Mouse (Mus musculus) liver, embryonic 16.5 days (tissue): Measurements from ENCODE around the gene Clba1. TPM values are rescaled to one million over a fixed set of nuclear protein-coding genes. Genes with fewer than 3 reads are reported as not detected.

ENCODE experiments used
- ATAC-seq: fragments of 200-750 bp; cut with Nextera tagmentation; 2 replicates; pipeline ENCODE4 v1.8.0; 2017; ENCODE audit warnings: low read depth, mild to moderate bottlenecking, moderate number of reproducible peaks, moderate library complexity
- H3K27ac ChIP-seq: fragments of 300-500 bp; sonication (generic); 2 replicates; pipeline ENCODE4 v1.5.1; 2014; ENCODE audit warnings: mild to moderate bottlenecking, low read length
- H3K27me3 ChIP-seq: fragments of 300-500 bp; sonication (generic); 2 replicates; pipeline ENCODE4 v1.6.1; 2014; ENCODE audit warnings: low read depth, low read length, mixed read lengths; ENCODE audit not compliant: control insufficient read depth, insufficient read depth
- H3K36me3 ChIP-seq: fragments of 300-500 bp; sonication (generic); 2 replicates; pipeline ENCODE4 v1.6.1; 2014; ENCODE audit warnings: mild to moderate bottlenecking; ENCODE audit not compliant: control insufficient read depth, insufficient read depth
- H3K4me1 ChIP-seq: fragments of 300-500 bp; sonication (generic); 2 replicates; pipeline ENCODE4 v1.6.1; 2014; ENCODE audit warnings: low read depth, low read length, mixed read lengths; ENCODE audit not compliant: control insufficient read depth
- H3K4me2 ChIP-seq: fragments of 300-500 bp; sonication (generic); 2 replicates; pipeline ENCODE4 v1.6.1; 2014; ENCODE audit warnings: low read depth, low read length, mixed read lengths
- H3K4me3 ChIP-seq: fragments of 300-500 bp; sonication (generic); 2 replicates; pipeline ENCODE4 v1.5.1; 2014; ENCODE audit warnings: low read depth, mild to moderate bottlenecking, low read length
- H3K9ac ChIP-seq: fragments of 300-500 bp; sonication (generic); 2 replicates; pipeline ENCODE4 v1.6.1; 2014; ENCODE audit warnings: low read depth, low read length
- H3K9me3 ChIP-seq: fragments of 300-500 bp; sonication (generic); replicated peaks from 2 replicates; pipeline ENCODE4 v1.6.1; 2016; ENCODE audit warnings: low read length; ENCODE audit not compliant: control insufficient read depth
- WGBS: fragments of 180-500 bp; shearing (Covaris S2); extraction: QIAGEN DNeasy Blood & Tissue Kit; methylation state at CpG from one replicate; pipeline ENCODE4 v1.1.7; 2014; ENCODE audit not compliant: insufficient replicate concordance; 5-methylcytosine and 5-hydroxymethylcytosine counted together
- polyA plus RNA-seq: library from polyadenylated mRNA; unstranded; fragments of >200 nt; fragmentation: Nextera tagmentation; extraction: Ambion mirVana; gene quantifications from 2 replicates; pipeline ENCODE4 v1.2.1, GENCODE M21; 2015

The Clba1 gene
- polyA plus RNA-seq, 1 experiment from 2014 or later: 0.34 TPM

DNA sequence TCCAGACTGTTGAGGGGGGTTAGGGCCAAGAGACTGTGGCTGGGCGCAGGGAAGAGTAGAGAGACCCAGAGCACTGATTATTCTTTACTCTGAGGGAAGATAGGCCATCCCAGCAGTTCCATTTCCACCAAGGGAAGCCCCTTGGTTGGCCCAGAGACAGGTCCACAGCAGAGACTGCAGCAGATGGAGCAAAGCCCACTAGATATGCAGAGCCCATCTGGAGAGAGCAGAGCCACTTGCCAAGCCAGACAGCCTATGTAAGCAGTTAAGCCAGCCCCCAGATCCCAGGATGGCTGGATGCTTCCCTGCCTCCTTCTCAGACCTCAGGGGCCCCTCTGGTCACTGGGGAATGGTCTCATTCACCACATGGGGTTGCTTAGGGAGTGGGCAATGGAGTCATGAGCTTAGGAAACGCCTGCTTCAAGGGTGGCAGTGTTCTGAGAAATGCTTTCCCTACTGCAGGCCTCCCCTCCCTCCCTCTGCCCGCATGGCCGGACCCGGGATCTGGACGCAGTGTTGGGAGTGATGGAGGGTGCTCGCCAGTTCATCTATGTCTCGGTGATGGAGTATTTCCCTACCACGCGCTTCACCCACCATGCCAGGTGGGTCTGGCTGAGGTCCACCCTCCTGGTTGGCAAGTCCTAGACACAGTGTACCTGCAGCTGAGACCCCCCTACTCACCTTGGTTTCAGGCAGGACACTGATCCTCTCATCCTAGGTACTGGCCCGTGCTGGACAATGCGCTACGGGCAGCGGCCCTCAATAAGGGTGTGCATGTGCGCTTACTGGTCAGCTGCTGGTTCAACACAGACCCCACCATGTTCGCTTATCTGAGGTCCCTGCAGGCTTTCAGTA, 41.5 kb upstream of the Clba1 start:
- H3K36me3 ChIP-seq: no peaks in the 10 kb centered on the region
- no peaks in the 10 kb centered on the region for H3K9me3 ChIP-seq
- H3K27me3 ChIP-seq: no peaks in the 10 kb centered on the region
- H3K4me1 ChIP-seq: no peaks in the 10 kb centered on the region
- H3K4me2 ChIP-seq: no peak overlapping the region
- H3K9ac ChIP-seq: no peak overlapping the region
- no peak for ATAC-seq
- no peak overlapping the region for H3K27ac ChIP-seq
- 79% methylated on average over 16 of the region's 16 CpGs for WGBS
- no peak overlapping the region for H3K4me3 ChIP-seq

DNA sequence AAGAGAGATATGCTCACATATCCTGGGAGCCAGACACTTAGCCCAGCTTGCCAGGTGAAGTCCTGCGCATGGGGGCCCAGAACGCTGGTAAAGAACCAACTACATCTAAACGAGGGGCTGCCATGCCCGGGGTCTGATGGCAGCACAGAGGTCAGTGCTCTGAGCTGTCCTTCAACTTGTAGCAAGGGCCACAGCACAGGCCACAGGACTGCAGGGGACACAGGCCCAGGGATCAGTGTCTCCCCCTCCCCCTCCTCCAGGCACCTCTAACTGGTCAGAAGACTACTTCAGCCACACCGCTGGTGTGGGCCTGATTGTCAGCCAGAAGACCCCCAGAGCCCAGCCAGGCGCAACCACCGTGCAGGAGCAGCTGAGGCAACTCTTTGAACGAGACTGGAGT, 40.6 kb upstream of the Clba1 start:
- no peak for ATAC-seq
- Histone ChIP-seq H3K9ac (no peak overlapping the region), H3K9me3 (no peaks in the 10 kb centered on the region), H3K36me3 (no peaks in the 10 kb centered on the region), H3K27ac (no peak overlapping the region), H3K4me1 (no peaks in the 10 kb centered on the region), H3K4me3 (no peak overlapping the region), H3K27me3 (no peaks in the 10 kb centered on the region), H3K4me2 (no peak overlapping the region)
- WGBS: 72% methylated on average over 8 of the region's 8 CpGs

DNA sequence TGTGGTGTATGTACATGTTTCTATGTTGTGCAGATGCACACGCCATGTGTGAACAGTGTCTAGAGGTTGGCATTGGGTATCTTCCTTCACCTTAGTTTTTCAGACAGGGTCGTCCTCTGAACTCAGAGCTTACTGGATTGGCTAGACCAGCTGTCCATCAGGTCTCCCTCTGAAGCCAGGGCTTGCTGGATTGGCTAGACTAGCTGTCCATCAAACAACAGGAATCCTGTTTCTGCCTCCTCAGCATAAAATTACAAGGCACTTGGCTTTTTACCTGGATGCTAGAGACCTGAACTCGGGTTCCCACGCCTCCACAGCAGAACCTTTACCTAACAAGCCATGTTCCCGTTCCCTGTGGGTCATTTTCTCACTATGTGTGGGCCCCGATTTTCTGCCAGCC, 39.7 kb upstream of the Clba1 start:
- no peaks in the 10 kb centered on the region for H3K27me3 ChIP-seq

DNA sequence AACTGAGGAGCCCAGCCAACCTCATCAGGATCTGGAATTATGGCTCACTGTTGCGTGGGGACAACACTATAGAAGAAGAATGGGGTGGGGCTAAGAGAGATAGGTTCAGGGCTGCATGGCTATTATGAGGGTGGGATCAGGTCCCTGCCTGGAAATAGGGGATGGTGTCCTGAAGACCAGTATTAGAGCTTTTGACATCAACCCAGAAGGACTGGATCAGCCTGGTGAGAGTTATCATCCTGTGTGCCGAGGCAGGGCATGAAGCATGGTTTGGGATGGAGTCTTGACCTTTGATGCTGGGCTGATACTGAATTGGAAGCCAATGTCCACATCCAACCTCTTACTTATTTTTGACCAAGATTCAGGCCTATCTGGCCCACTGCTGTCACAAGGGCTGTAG, 39.0 kb upstream of the Clba1 start:
- Histone ChIP-seq H3K4me3 (no peak overlapping the region), H3K36me3 (no peaks in the 10 kb centered on the region), H3K9ac (no peak overlapping the region), H3K4me1 (no peaks in the 10 kb centered on the region), H3K27me3 (no peaks in the 10 kb centered on the region), H3K4me2 (no peak overlapping the region), H3K27ac (no peak overlapping the region), H3K9me3 (no peaks in the 10 kb centered on the region)
- whole genome bisulfite sequencing: 66% methylated on average over 2 of the region's 2 CpGs
- no peak for ATAC-seq

More for the DNA sequence above, 39.7 kb upstream of the Clba1 start:
- Histone ChIP-seq H3K9me3 (no peaks in the 10 kb centered on the region), H3K27ac (no peak overlapping the region), H3K4me2 (no peak overlapping the region), H3K4me3 (no peak overlapping the region), H3K36me3 (no peaks in the 10 kb centered on the region), H3K4me1 (no peaks in the 10 kb centered on the region), H3K9ac (no peak overlapping the region)
- no peak for ATAC-seq
- 48% methylated on average over 6 of the region's 6 CpGs for WGBS

DNA sequence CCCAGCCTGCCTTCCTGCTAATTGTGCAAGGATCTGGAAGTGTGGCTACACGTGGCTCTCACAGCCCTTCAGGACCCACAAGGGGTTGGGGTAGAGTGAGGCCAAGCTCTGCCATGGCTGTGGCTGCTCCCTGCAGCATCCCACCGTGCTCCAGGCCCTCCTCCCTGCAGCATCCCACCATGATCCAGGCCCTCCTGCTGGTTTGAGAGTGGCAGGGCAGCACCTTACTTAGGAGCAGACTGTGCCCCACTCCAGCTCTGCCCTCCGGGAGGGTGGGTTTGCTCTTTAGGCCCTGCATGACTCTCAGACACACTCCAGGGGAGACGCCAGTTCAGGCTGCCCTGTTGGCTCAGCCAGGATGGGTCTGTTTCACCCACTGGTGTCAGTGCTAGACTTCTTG, 38.3 kb upstream of the Clba1 start:
- WGBS: 54% methylated on average over 4 of the region's 4 CpGs

DNA sequence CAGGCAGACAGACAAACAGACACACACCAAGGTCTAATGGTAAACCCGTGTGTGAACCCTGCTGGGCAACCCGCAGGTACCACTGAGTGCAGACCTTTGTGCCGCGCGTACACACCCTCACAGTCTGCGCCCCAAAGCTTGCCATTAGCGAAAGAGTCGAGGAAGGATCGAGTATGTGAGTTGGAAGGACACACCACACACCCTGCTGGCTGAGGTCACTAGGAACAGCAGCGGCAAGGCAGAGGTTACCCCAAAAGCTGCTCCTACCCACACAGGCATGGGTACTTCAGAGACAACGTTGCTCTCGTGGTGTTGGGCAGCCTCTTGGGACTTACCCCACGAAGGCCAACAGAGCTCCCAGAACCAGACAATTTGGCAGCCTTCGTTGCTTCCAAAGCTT, 36.4 kb upstream of the Clba1 start:
- no peak overlapping the region for H3K4me2 ChIP-seq
- no peak for ATAC-seq
- no peak overlapping the region for H3K4me3 ChIP-seq
- H3K36me3 ChIP-seq: no peaks in the 10 kb centered on the region
- no peak overlapping the region for H3K9ac ChIP-seq
- WGBS: 77% methylated on average over 14 of the region's 14 CpGs
- H3K27me3 ChIP-seq: no peaks in the 10 kb centered on the region
- H3K4me1 ChIP-seq: no peaks in the 10 kb centered on the region
- peaks cover 4% of the 10 kb centered on the region for H3K9me3 ChIP-seq
- H3K27ac ChIP-seq: no peak overlapping the region

More for the DNA sequence above, 38.3 kb upstream of the Clba1 start:
- Histone ChIP-seq H3K27me3 (no peaks in the 10 kb centered on the region), H3K4me3 (no peak overlapping the region), H3K9me3 (peaks cover 2% of the 10 kb centered on the region), H3K9ac (no peak overlapping the region), H3K4me2 (no peak overlapping the region), H3K27ac (no peak overlapping the region), H3K36me3 (no peaks in the 10 kb centered on the region), H3K4me1 (no peaks in the 10 kb centered on the region)
- no peak for ATAC-seq

DNA sequence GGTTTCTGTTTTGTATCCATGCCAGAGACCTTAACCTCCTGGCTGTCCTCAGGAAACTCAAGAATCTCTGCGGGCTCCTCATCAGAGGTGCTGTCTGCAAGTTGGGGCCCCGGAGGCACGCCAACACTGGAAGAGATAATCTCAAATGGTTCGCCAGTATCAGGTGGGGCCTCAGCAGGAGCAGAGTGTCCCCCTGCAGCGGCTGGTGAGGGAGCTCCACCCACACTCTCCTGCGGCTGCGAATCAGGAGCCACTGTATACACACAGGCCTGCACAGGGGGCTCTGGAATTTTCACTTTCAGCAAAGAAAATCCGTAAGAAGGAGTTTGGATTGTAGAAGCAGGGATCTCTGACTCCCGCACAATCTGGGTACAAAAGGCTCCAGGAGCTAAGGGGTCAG, 35.4 kb upstream of the Clba1 start:
- H3K9ac ChIP-seq: no peak overlapping the region
- no peak overlapping the region for H3K4me3 ChIP-seq
- no peaks in the 10 kb centered on the region for H3K4me1 ChIP-seq
- H3K36me3 ChIP-seq: no peaks in the 10 kb centered on the region
- no peaks in the 10 kb centered on the region for H3K27me3 ChIP-seq
- WGBS: 40% methylated on average over 9 of the region's 9 CpGs
- no peak overlapping the region for H3K27ac ChIP-seq
- H3K4me2 ChIP-seq: no peak overlapping the region
- ATAC-seq: no peak
- H3K9me3 ChIP-seq: peaks cover 4% of the 10 kb centered on the region

DNA sequence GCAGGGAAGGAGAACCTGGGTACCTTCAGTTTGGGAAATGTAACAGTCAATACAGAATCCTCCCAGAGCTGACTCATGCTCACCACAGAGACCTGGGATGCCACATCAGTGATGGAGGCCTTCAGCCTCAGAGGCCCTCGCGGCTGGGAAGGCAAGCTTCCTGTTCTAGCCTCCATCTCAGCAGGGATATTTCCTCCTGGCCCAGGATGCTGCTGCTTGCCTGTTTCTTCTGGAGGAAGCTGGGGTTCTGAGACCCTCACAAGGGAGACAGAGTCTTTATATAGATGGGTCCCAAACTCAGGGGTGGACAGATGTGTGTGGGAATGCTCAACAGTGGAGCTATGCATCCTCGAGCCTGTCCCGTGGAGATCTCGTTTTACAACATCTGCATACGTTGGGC, 34.7 kb upstream of the Clba1 start:
- no peak overlapping the region for H3K9ac ChIP-seq
- no peak overlapping the region for H3K27ac ChIP-seq
- 48% methylated on average over 6 of the region's 6 CpGs for WGBS
- H3K4me2 ChIP-seq: no peak overlapping the region
- no peak overlapping the region for H3K4me3 ChIP-seq
- no peaks in the 10 kb centered on the region for H3K27me3 ChIP-seq
- ATAC-seq: no peak
- no peaks in the 10 kb centered on the region for H3K36me3 ChIP-seq
- no peaks in the 10 kb centered on the region for H3K4me1 ChIP-seq
- H3K9me3 ChIP-seq: peaks cover 4% of the 10 kb centered on the region

DNA sequence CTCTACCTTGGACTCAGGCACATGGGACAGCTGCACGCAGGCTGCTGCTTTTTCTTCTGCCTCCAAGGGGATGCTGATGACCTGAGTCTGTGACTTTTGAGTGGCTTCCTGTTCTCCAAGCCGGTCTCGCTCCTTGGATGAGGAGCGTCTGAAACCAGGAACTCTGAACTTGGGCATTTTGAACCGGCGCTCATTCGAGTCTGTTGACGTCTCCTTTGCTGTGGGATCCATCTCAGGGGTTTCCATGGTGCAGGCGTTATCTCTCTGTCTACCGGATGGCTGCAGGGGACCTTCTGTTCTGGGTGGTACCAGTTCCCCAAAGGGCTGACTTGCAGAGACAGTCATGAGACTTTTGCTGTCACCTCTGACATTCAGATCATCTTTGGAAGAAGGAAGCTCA, 34.3 kb upstream of the Clba1 start:
- WGBS: 72% methylated on average over 10 of the region's 10 CpGs
- no peaks in the 10 kb centered on the region for H3K36me3 ChIP-seq
- H3K4me3 ChIP-seq: no peak overlapping the region
- no peaks in the 10 kb centered on the region for H3K4me1 ChIP-seq
- no peak overlapping the region for H3K9ac ChIP-seq
- ATAC-seq: no peak
- H3K27me3 ChIP-seq: no peaks in the 10 kb centered on the region
- peaks cover 4% of the 10 kb centered on the region for H3K9me3 ChIP-seq
- no peak overlapping the region for H3K4me2 ChIP-seq
- H3K27ac ChIP-seq: no peak overlapping the region
